Mouse (Mus musculus) megakaryocyte, embryonic 14.5 days (primary cell): ENCODE data around the gene Timm9.

Experiments
- FLI1 ChIP-seq: IDR thresholded peaks from 2 replicates; pipeline ENCODE4 v1.6.1; 2012; ENCODE audit warnings: low read length, inconsistent platforms, mixed read lengths
- GATA1 ChIP-seq: IDR thresholded peaks from 3 replicates; pipeline ENCODE4 v1.6.1; 2012; ENCODE audit warnings: mixed read lengths, low read length, inconsistent platforms, borderline replicate concordance

GRCm38 (mm10) chr12:71122731-71123130 lies 13.8 kb downstream of the Timm9 start:
- TF ChIP-seq GATA1 (no peak), FLI1 (no peak)
